Mouse (Mus musculus) heart, adult 9 months (tissue): Measurements from ENCODE around the gene Cabp2.
"Not testable (repeated sequence)": the region's sequence is repeated elsewhere in the genome, so short reads cannot be mapped to it uniquely, and the experiment has no call there.

Experiments used
- DNase-seq, 2 experiments: peaks; one replicate each; pipeline ENCODE4 v3.0.0; 2022; ENCODE audit warnings: low spot score in 2 of 2

Gene Cabp2

GRCm38 (mm10) chr19:4055947-4056693 lies 25.3 kb upstream of the Cabp2 start:
- no peak for DNase-seq

- DNase-seq: no peak
Observed at GRCm38 (mm10) chr19:4056727-4057126, 24.7 kb upstream of the Cabp2 start.

- no peak for DNase-seq
Observed at GRCm38 (mm10) chr19:4057389-4057788, 24.0 kb upstream of the Cabp2 start.

GRCm38 (mm10) chr19:4057962-4058361 lies 23.4 kb upstream of the Cabp2 start:
- DNase-seq: no peak

GRCm38 (mm10) chr19:4058581-4058980 lies 22.8 kb upstream of the Cabp2 start:
- DNase-seq: no peak

- DNase-seq: no peak
Observed at GRCm38 (mm10) chr19:4059069-4059740, 22.2 kb upstream of the Cabp2 start, which contains the start of gene Gstp3. TSS of gene Gstp3 (minus strand) at chr19:4059569.

- DNase-seq: not testable (repeated sequence)
Observed at GRCm38 (mm10) chr19:4060044-4060898, 21.1 kb upstream of the Cabp2 start.

GRCm38 (mm10) chr19:4060899-4061465 lies 20.4 kb upstream of the Cabp2 start:
- DNase-seq: no peak

GRCm38 (mm10) chr19:4063357-4063756 lies 18.0 kb upstream of the Cabp2 start:
- not testable (repeated sequence) for DNase-seq

- DNase-seq: not testable (repeated sequence)
Observed at GRCm38 (mm10) chr19:4064501-4064900, 16.9 kb upstream of the Cabp2 start.

GRCm38 (mm10) chr19:4066280-4066679 lies 15.1 kb upstream of the Cabp2 start:
- DNase-seq: no peak

- DNase-seq: no peak
Observed at GRCm38 (mm10) chr19:4066877-4067276, 14.5 kb upstream of the Cabp2 start.

- DNase-seq: not testable (repeated sequence)
Observed at GRCm38 (mm10) chr19:4068242-4068641, 13.1 kb upstream of the Cabp2 start.

- DNase-seq: no peak
Observed at GRCm38 (mm10) chr19:4068717-4069410, 12.5 kb upstream of the Cabp2 start.

- DNase-seq: no peak
Observed at GRCm38 (mm10) chr19:4070311-4070710, 11.1 kb upstream of the Cabp2 start.

GRCm38 (mm10) chr19:4070756-4071155 lies 10.6 kb upstream of the Cabp2 start:
- no peak for DNase-seq

GRCm38 (mm10) chr19:4071406-4071805 lies 10.0 kb upstream of the Cabp2 start:
- no peak for DNase-seq

GRCm38 (mm10) chr19:4072706-4073424 lies 8.5 kb upstream of the Cabp2 start:
- DNase-seq: no peak

GRCm38 (mm10) chr19:4075531-4075930 lies 5.8 kb upstream of the Cabp2 start:
- DNase-seq: no peak

GRCm38 (mm10) chr19:4079594-4079993 lies 1.8 kb upstream of the Cabp2 start:
- no peak for DNase-seq
